Mouse (Mus musculus): Measurements from ENCODE around the gene Bex1. TPM values are rescaled to one million over a fixed set of nuclear protein-coding genes. Genes with fewer than 3 reads are reported as not detected.
A peak's percentile ranks its signal among the peaks of the same experiment; 100 is the strongest.

Gene Bex1
- total and polyA plus RNA-seq, 3 experiments: not detected

DNA sequence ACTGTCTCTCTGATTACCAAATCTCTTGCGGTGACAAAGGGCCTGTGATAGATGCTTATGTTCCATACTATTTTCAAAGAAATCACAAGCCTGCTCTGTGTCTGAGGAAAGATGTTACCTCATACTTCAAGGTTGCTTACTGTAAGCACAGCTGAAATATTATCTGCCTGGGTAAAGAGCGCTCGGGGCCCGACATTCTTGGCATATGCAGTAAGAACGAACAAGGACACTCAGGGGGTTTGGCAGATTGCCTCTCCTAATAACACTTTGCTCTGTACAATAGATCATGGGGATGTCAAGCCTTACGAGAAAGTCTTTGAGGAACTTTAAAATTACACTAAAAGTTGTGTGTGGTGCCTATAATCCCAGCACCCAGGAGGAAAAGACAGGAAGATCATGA, 33.5 kb upstream of the Bex1 start:
- Histone ChIP-seq H3K36me3 (replicated peaks in 1 of 2; ENCODE audit: control insufficient read depth in 1 of 2, insufficient read depth in 1 of 2, low read length in 1 of 2) (peaks cover 0 to 11% of the 10 kb centered on the region in 2 experiments), H3K27me3 (replicated peaks) (no peaks in the 10 kb centered on the region), H3K9me3 (replicated peaks; ENCODE audit: low read length) (no peaks in the 10 kb centered on the region), H3K9ac (ENCODE audit: insufficient read depth, low read depth) (no peak overlapping the region), H3K4me2 (ENCODE audit: insufficient read depth, low read depth, poor library complexity, severe bottlenecking) (no peak overlapping the region), H3K27ac (ENCODE audit: insufficient read depth, low read depth) (no peak overlapping the region), H3K79me2 (replicated peaks; ENCODE audit: control insufficient read depth, extremely low read depth, insufficient read depth, poor library complexity, severe bottlenecking) (peaks cover 6% of the 10 kb centered on the region; the same call in 1 of the 2 replicates), H3K4me3 (replicated peaks in 1 of 3; ENCODE audit: low read depth in 2 of 3, low read length in 2 of 3, poor library complexity in 1 of 3) (no peak overlapping the region), H3K4me1 (ENCODE audit: control insufficient read depth in 1 of 2, insufficient read depth in 2 of 2) (no peaks in the 10 kb centered on the region)
- TF ChIP-seq UBTF (IDR thresholded peaks at IDR 0.05; ENCODE audit: low read depth, low read length): no peak
- TF ChIP-seq MAX (IDR thresholded peaks at IDR 0.05; ENCODE audit: low read length): no peak
- TF ChIP-seq MEF2A (IDR thresholded peaks at IDR 0.05; ENCODE audit: borderline replicate concordance, low read depth, low read length): no peak
- no peak for TF ChIP-seq PAX5 (IDR thresholded peaks at IDR 0.05; ENCODE audit: low read length)
- no peak for TF ChIP-seq EP300 (IDR thresholded peaks at IDR 0.05; ENCODE audit: low read length)
- TF ChIP-seq MAZ (IDR thresholded peaks at IDR 0.05; ENCODE audit: low read depth, low read length): no peak
- no peak for TF ChIP-seq ZMIZ1 (IDR thresholded peaks at IDR 0.05; ENCODE audit: low read depth, low read length)
- TF ChIP-seq CHD2 (IDR thresholded peaks at IDR 0.05; ENCODE audit: low read length): no peak
- TF ChIP-seq USF2 (conservative IDR thresholded peaks at IDR 0.05; ENCODE audit: low read depth, low read length): no peak
- no peak for TF ChIP-seq KAT2A (IDR thresholded peaks at IDR 0.05; ENCODE audit: insufficient replicate concordance, low read length)
- no peak for TF ChIP-seq MYC (IDR thresholded peaks at IDR 0.05; ENCODE audit: low read depth, low read length)
- TF ChIP-seq BHLHE40 (IDR thresholded peaks at IDR 0.05; ENCODE audit: low read depth, low read length): no peak
- TF ChIP-seq E2F4 (IDR thresholded peaks at IDR 0.05; ENCODE audit: insufficient replicate concordance, low read depth, low read length): no peak
- TF ChIP-seq JUND (conservative IDR thresholded peaks at IDR 0.05; ENCODE audit: low read depth, low read length): no peak
- no peak for TF ChIP-seq NELFE (IDR thresholded peaks at IDR 0.05; ENCODE audit: low read depth, low read length)
- TF ChIP-seq ETS1 (conservative IDR thresholded peaks at IDR 0.05; ENCODE audit: low read depth, low read length): no peak
- TF ChIP-seq JUN (IDR thresholded peaks at IDR 0.05; ENCODE audit: insufficient read depth, low read depth, low read length): no peak
- in situ Hi-C loops (cut with MboI; ENCODE audit: low pct_ligation_motif_present, low pct_unique_long_range_greater_than_20kb, low sequenced_read_pairs): no loop called here
- no peak for DNase-seq (ENCODE audit: extremely low read depth)
- dilution Hi-C loops (cut with MboI; ENCODE audit: extremely low pct_ligation_motif_present, extremely low pct_unique_long_range_greater_than_20kb, low sequenced_read_pairs): no loop called here

DNA sequence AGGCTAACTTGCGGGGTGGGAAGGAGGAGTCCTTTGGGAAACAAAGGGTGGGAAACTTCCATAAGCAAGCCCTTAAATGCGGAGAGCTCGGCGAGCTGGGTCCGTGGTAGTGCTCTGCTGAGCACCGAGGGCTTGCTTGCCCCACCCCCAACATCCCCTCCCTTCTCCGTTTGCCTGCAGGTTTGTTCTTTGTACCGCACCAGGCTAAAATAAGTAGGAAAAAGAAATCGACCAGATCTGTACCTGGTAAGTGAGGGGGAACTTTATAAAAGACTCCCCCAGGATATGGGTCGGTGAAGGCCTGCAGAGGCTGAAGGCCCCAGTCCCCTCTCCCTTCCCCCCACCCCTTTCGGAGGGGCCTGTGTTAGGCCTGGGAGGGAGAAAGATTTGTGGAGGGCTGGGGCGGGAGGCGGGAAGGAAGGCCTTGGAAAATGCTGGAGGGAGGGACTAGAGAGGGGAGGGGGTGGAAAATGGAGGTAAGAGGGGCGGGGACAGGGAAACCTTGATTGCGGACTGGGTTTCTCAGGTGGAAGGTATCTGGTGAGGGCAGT, 30.3 kb upstream of the Bex1 start:
- Histone ChIP-seq H3K4me3 (replicated peaks in 1 of 3; ENCODE audit: low read depth in 2 of 3, low read length in 2 of 3, poor library complexity in 1 of 3) (peak overlapping the region; percentile 63 to 86 (median 76)), H3K9ac (ENCODE audit: insufficient read depth, low read depth) (peak overlapping the region; percentile 90), H3K79me2 (replicated peaks; ENCODE audit: control insufficient read depth, extremely low read depth, insufficient read depth, poor library complexity, severe bottlenecking) (peaks cover 6% of the 10 kb centered on the region; the same call in 1 of the 2 replicates), H3K4me2 (ENCODE audit: insufficient read depth, low read depth, poor library complexity, severe bottlenecking) (peak overlapping the region; percentile 78), H3K27ac (ENCODE audit: insufficient read depth, low read depth) (no peak overlapping the region), H3K4me1 (ENCODE audit: control insufficient read depth in 1 of 2, insufficient read depth in 2 of 2) (no peaks in the 10 kb centered on the region), H3K27me3 (replicated peaks) (no peaks in the 10 kb centered on the region), H3K36me3 (replicated peaks in 1 of 2; ENCODE audit: control insufficient read depth in 1 of 2, insufficient read depth in 1 of 2, low read length in 1 of 2) (peaks cover 0 to 11% of the 10 kb centered on the region in 2 experiments), H3K9me3 (replicated peaks; ENCODE audit: low read length) (no peaks in the 10 kb centered on the region)
- peak; percentile 11 for DNase-seq (ENCODE audit: extremely low read depth)
- in situ Hi-C loops (cut with MboI; ENCODE audit: low pct_ligation_motif_present, low pct_unique_long_range_greater_than_20kb, low sequenced_read_pairs) (no loop called here), dilution Hi-C loops (cut with MboI; ENCODE audit: extremely low pct_ligation_motif_present, extremely low pct_unique_long_range_greater_than_20kb, low sequenced_read_pairs) (no loop called here)
- TF ChIP-seq JUN (IDR thresholded peaks at IDR 0.05; ENCODE audit: insufficient read depth, low read depth, low read length) (no peak), CHD2 (IDR thresholded peaks at IDR 0.05; ENCODE audit: low read length) (0 out of 2 replicates have a peak, but pooled peaks have one; percentile 36)
